Mouse (Mus musculus) lung, adult 18-20 months (tissue): ENCODE data around the gene Lhpp.

Experiments
- DNase-seq, 2 experiments: peaks; one replicate each; pipeline ENCODE4 v3.0.0; 2022; ENCODE audit warnings: mixed read lengths in 2 of 2

Lhpp gene

GRCm38 (mm10) chr7:132742912-132743311, 132.5 kb downstream of the Lhpp start:
- no peak for DNase-seq

- DNase-seq, result no peak
Observed at GRCm38 (mm10) chr7:132747096-132747495, 136.7 kb downstream of the Lhpp start.

- DNase-seq, result no peak
Observed at GRCm38 (mm10) chr7:132748076-132748769, 137.8 kb downstream of the Lhpp start.

- no peak for DNase-seq
Observed at GRCm38 (mm10) chr7:132749504-132749903, 139.1 kb downstream of the Lhpp start.

- peak; percentile 61 to 63 for DNase-seq
Observed at GRCm38 (mm10) chr7:132751716-132752115, 141.3 kb downstream of the Lhpp start.

GRCm38 (mm10) chr7:132753518-132754388, 143.3 kb downstream of the Lhpp start:
- DNase-seq, result no peak

- DNase-seq, result peak in 1 of 2 experiments; percentile 64
Observed at GRCm38 (mm10) chr7:132754389-132754750, 143.9 kb downstream of the Lhpp start.
